ENCODE assay signal across 3 mouse cellular contexts in genomic region chr12:80949603-80950002, GRCm38 (mm10). TPM values are rescaled to one million over a fixed set of nuclear protein-coding genes. Genes with fewer than 3 reads are reported as not detected.
"Had no signal": no experiment of that assay in that cellular context is flagged by ENCODE, and none has a peak within 500 bp of the region (broad histone marks: within the 10 kb centered on the region; RNA-seq: fewer than 3 reads in every experiment).

No protein-coding gene starts in this region.

RNA-seq across cellular contexts. Expression of gene Slc10a1, which starts 18.9 kb away (rescaled TPM):
- total RNA-seq: megakaryocyte progenitor cell, adult 5-6 weeks had no signal
- polyA plus RNA-seq: macrophage; spleen, adult 2 months had no signal
